Comparison of ENCODE assay signal across 12 mouse cellular contexts in the genomic region with DNA sequence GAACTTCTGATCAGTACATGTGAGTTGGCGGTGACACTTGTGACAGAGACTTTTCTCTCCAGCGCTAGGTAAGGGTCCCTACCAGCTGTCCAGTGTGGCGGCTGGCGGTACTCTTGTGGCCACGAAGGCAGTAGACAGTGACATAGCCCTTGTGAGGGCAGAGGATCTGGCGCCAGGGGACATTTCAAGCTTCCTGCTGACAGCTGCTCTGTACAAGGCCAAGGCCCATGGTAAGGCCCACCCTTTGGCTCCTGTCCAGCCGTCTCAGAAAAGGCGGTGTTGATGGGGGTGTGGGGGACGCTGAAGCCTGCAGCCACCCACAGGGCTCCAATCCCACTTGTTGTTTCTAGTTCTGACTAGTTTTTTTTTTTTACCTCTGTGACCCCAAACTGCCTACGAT. TPM values are rescaled to one million over a fixed set of nuclear protein-coding genes. Genes with fewer than 3 reads are reported as not detected.
DNase-seq lines count a peak whose midpoint lies in the region; ATAC-seq and TF ChIP-seq lines count a peak whose summit lies in the region.
"Had no signal": no experiment of that assay in that cellular context is flagged by ENCODE, and none has a peak within 500 bp of the region (broad histone marks: within the 10 kb centered on the region; RNA-seq: fewer than 3 reads in every experiment).

No protein-coding gene starts in this region.

- TF ChIP-seq POLR2A in kidney, adult 2 months (IDR thresholded peaks at IDR 0.05; ENCODE audit: low read depth, low read length), result no peak

- no peaks in the 10 kb centered on the region for H3K4me1 ChIP-seq in kidney, postnatal 0 days (replicated peaks; ENCODE audit: insufficient read depth, low read length)
- no peaks in the 10 kb centered on the region for H3K4me1 ChIP-seq in kidney, adult 2 months (ENCODE audit: control insufficient read depth, insufficient read depth, low read length)
- H3K4me1 ChIP-seq in stomach, embryonic 16.5 days (ENCODE audit: control insufficient read depth, insufficient read depth, low read length), result no peaks in the 10 kb centered on the region
- H3K4me1 ChIP-seq in stomach, postnatal 0 days (replicated peaks; ENCODE audit: control insufficient read depth, insufficient read depth), result no peaks in the 10 kb centered on the region
- H3K4me1 ChIP-seq: forebrain, embryonic 10.5 days had no signal

- 46% methylated on average over 10 of the region's 10 CpGs for WGBS in kidney, postnatal 0 days
- 58% methylated on average over 10 of the region's 10 CpGs for WGBS in kidney, adult 2 months
- 60% methylated on average over 10 of the region's 10 CpGs for WGBS in stomach, embryonic 16.5 days
- 56% methylated on average over 10 of the region's 10 CpGs for WGBS in stomach, postnatal 0 days

- no peaks in the 10 kb centered on the region for H3K9me3 ChIP-seq in kidney, postnatal 0 days (replicated peaks; ENCODE audit: low read length)
- no peaks in the 10 kb centered on the region for H3K9me3 ChIP-seq in stomach, embryonic 16.5 days (replicated peaks; ENCODE audit: control insufficient read depth, low read length)
- no peaks in the 10 kb centered on the region for H3K9me3 ChIP-seq in stomach, postnatal 0 days (ENCODE audit: control insufficient read depth, low read length)
- H3K9me3 ChIP-seq: forebrain, embryonic 10.5 days had no signal

- no peak overlapping the region for H3K27ac ChIP-seq in kidney, postnatal 0 days
- H3K27ac ChIP-seq in kidney, adult 2 months (ENCODE audit: insufficient read depth, low read depth, low read length), result no peak overlapping the region
- no peak overlapping the region for H3K27ac ChIP-seq in stomach, embryonic 16.5 days (ENCODE audit: low read length)
- H3K27ac ChIP-seq in stomach, postnatal 0 days (replicated peaks), result no peak overlapping the region
- H3K27ac ChIP-seq: forebrain, embryonic 10.5 days; liver, embryonic 14.5 days had no signal

- no peak overlapping the region for H3K9ac ChIP-seq in kidney, postnatal 0 days (ENCODE audit: low read depth, low read length)
- H3K9ac ChIP-seq in stomach, embryonic 16.5 days (ENCODE audit: low read length), result no peak overlapping the region
- H3K9ac ChIP-seq in stomach, postnatal 0 days (ENCODE audit: low read length), result no peak overlapping the region
- H3K9ac ChIP-seq: liver, embryonic 14.5 days had no signal

- no peak overlapping the region for H3K4me3 ChIP-seq in kidney, postnatal 0 days (replicated peaks; ENCODE audit: low read depth, low read length)
- H3K4me3 ChIP-seq in kidney, adult 2 months (ENCODE audit: insufficient read depth, low read depth, low read length), result no peak overlapping the region
- H3K4me3 ChIP-seq in stomach, embryonic 16.5 days (replicated peaks; ENCODE audit: low read length), result no peak overlapping the region
- no peak overlapping the region for H3K4me3 ChIP-seq in stomach, postnatal 0 days (ENCODE audit: low read depth, low read length)
- H3K4me3 ChIP-seq: forebrain, embryonic 10.5 days had no signal

- no peaks in the 10 kb centered on the region for H3K36me3 ChIP-seq in kidney, postnatal 0 days (ENCODE audit: insufficient read depth, low read length)
- H3K36me3 ChIP-seq in kidney, adult 2 months (ENCODE audit: control insufficient read depth, insufficient read depth, low read length), result no peaks in the 10 kb centered on the region
- no peaks in the 10 kb centered on the region for H3K36me3 ChIP-seq in stomach, embryonic 16.5 days (ENCODE audit: control insufficient read depth, insufficient read depth, low read length)
- H3K36me3 ChIP-seq in stomach, postnatal 0 days (ENCODE audit: control insufficient read depth, insufficient read depth, low read length), result no peaks in the 10 kb centered on the region
- H3K36me3 ChIP-seq: forebrain, embryonic 10.5 days had no signal

- H3K4me2 ChIP-seq in kidney, postnatal 0 days (ENCODE audit: low read length), result no peak overlapping the region
- H3K4me2 ChIP-seq in stomach, embryonic 16.5 days (ENCODE audit: low read depth, low read length), result no peak overlapping the region
- no peak overlapping the region for H3K4me2 ChIP-seq in stomach, postnatal 0 days (replicated peaks; ENCODE audit: low read depth)

- no peak for TF ChIP-seq CTCF in kidney, postnatal 0 days (IDR thresholded peaks at IDR 0.05; ENCODE audit: low read depth)
- TF ChIP-seq CTCF in kidney, adult 2 months (conservative IDR thresholded peaks at IDR 0.05; ENCODE audit: insufficient read depth, insufficient read length, low read depth, low read length), result no peak
- TF ChIP-seq CTCF in stomach, postnatal 0 days (IDR thresholded peaks at IDR 0.05; ENCODE audit: low read depth), result no peak

- no peak for ATAC-seq in kidney, postnatal 0 days (replicated peaks; ENCODE audit: low FRiP score, low read depth)
- ATAC-seq in stomach, embryonic 16.5 days (ENCODE audit: insufficient read depth, low FRiP score), result peak; percentile 51; the same call in 1 of the 2 replicates
- ATAC-seq in stomach, postnatal 0 days (ENCODE audit: low FRiP score, low TSS enrichment), result no peak

- no peak for TF ChIP-seq EP300 in stomach, postnatal 0 days (optimal IDR thresholded peaks at IDR 0.05)

- DNase-seq in gastrocnemius, postnatal 10 days, result peak; percentile 70
- DNase-seq in gastrocnemius, adult 18-20 months (ENCODE audit: low spot score), result no peak
- DNase-seq in kidney, postnatal 0 days (ENCODE audit: low spot score), result peak; percentile 20
- no peak for DNase-seq in kidney, adult 2 months
- no peak for DNase-seq in stomach, postnatal 0 days (ENCODE audit: low spot score)
- peak; percentile 6 for DNase-seq in ovary, postnatal 14 days (ENCODE audit: low spot score)
- DNase-seq in thymus, postnatal 10 days (ENCODE audit: low spot score in 2 of 2), result no peak
- DNase-seq: thymus, adult 18-20 months had no signal

- no peaks in the 10 kb centered on the region for H3K27me3 ChIP-seq in kidney, postnatal 0 days (ENCODE audit: insufficient read depth, low read length)
- no peaks in the 10 kb centered on the region for H3K27me3 ChIP-seq in kidney, adult 2 months (replicated peaks; ENCODE audit: control insufficient read depth, insufficient read depth, low read length)
- no peaks in the 10 kb centered on the region for H3K27me3 ChIP-seq in stomach, embryonic 16.5 days (ENCODE audit: control insufficient read depth, insufficient read depth, low read length)
- H3K27me3 ChIP-seq in stomach, postnatal 0 days (ENCODE audit: control insufficient read depth, insufficient read depth, low read length), result no peaks in the 10 kb centered on the region

RNA-seq across cellular contexts. Expression of gene Otog, which starts 42.9 kb away (rescaled TPM):
- total RNA-seq in gastrocnemius, postnatal 10 days (2021), result under 1 TPM; 0.27 to 0.31 TPM
- total RNA-seq in gastrocnemius, adult 18-20 months (2021), result under 1 TPM; 0.32 to 0.43 TPM
- polyA plus RNA-seq in kidney, postnatal 0 days (2015; fragmentation: Nextera tagmentation; extraction: Ambion mirVana), result 0.01 TPM in 1 of 2 replicates, not detected in the other
- 0.04 and 0.06 TPM in 2 replicates for polyA plus RNA-seq in kidney, adult 2 months (2012; rRNA removed)
- 0.01 TPM in 1 of 2 replicates, not detected in the other for polyA plus RNA-seq in stomach, embryonic 16.5 days (2015; fragmentation: Nextera tagmentation; extraction: Ambion mirVana)
- polyA plus RNA-seq in stomach, postnatal 0 days (2015; fragmentation: Nextera tagmentation; extraction: Ambion mirVana), result 0.01 TPM in 1 of 2 replicates, not detected in the other
- total RNA-seq: common myeloid progenitor, adult 5-6 weeks had no signal
- polyA plus RNA-seq: liver, embryonic 14.5 days had no signal

RNA-seq across cellular contexts. Expression of gene Ush1c, which starts 45.4 kb away (rescaled TPM):
- 1 to 10 TPM; 1.1 to 2.0 TPM for total RNA-seq in gastrocnemius, postnatal 10 days (2021)
- total RNA-seq in gastrocnemius, adult 18-20 months (2021), result 10 to 100 TPM in 1 of 2 experiments, 1 to 10 TPM in 1; 9.5 to 11.0 TPM
- polyA plus RNA-seq in kidney, postnatal 0 days (2015; fragmentation: Nextera tagmentation; extraction: Ambion mirVana), result 36.8 and 44.4 TPM in 2 replicates
- 50.8 and 52.4 TPM in 2 replicates for polyA plus RNA-seq in kidney, adult 2 months (2012; rRNA removed)
- 9.8 and 10.2 TPM in 2 replicates for polyA plus RNA-seq in stomach, embryonic 16.5 days (2015; fragmentation: Nextera tagmentation; extraction: Ambion mirVana)
- 1.4 and 2.1 TPM in 2 replicates for polyA plus RNA-seq in stomach, postnatal 0 days (2015; fragmentation: Nextera tagmentation; extraction: Ambion mirVana)
- total RNA-seq: common myeloid progenitor, adult 5-6 weeks had no signal

Comparison
In these comparisons a context has a peak if more than half of its experiments do, and no peak if none do; other contexts are left out.
1. DNase-seq: peak in gastrocnemius, postnatal 10 days (single experiment), kidney, postnatal 0 days (single experiment) and ovary, postnatal 14 days (single experiment); none in gastrocnemius, adult 18-20 months (single experiment), kidney, adult 2 months (single experiment), stomach, postnatal 0 days (single experiment) and thymus, postnatal 10 days (0 of 2).